Mouse (Mus musculus): Measurements from ENCODE around the gene Rpia. TPM values are rescaled to one million over a fixed set of nuclear protein-coding genes. Genes with fewer than 3 reads are reported as not detected.

The Rpia gene
- total and polyA plus RNA-seq, 3 experiments = 25.8 to 128 (median 41.5) TPM

GRCm38 (mm10) chr6:70784811-70785210 is 7.2 kb downstream of the Rpia start:
- Histone ChIP-seq H3K4me3 (ENCODE audit: low read depth, low read length) (no peak overlapping the region), H3K27me3 (ENCODE audit: insufficient read depth, low read length) (no peaks in the 10 kb centered on the region), H3K9me3 (replicated peaks) (no peaks in the 10 kb centered on the region), H3K36me3 (replicated peaks) (peaks cover 78% of the 10 kb centered on the region), H3K4me1 (ENCODE audit: insufficient read depth, low read depth, low read length) (peaks cover 37% of the 10 kb centered on the region)
- ATAC-seq (ENCODE audit: extremely low read depth, insufficient number of reproducible peaks, low FRiP score, poor library complexity, severe bottlenecking) (no peak), DNase-seq (ENCODE audit: low spot score) (no peak)
- TF ChIP-seq CTCF (IDR thresholded peaks at IDR 0.05; ENCODE audit: low read depth, low read length) (no peak), POLR2AphosphoS5 (IDR thresholded peaks at IDR 0.05; ENCODE audit: insufficient replicate concordance, low read depth, low read length) (no peak), GATA1 (IDR thresholded peaks at IDR 0.05; ENCODE audit: borderline replicate concordance, low read length) (no peak), GATA2 (IDR thresholded peaks at IDR 0.05; ENCODE audit: borderline replicate concordance, low read depth, low read length) (no peak), TAL1 (conservative IDR thresholded peaks at IDR 0.05; ENCODE audit: low read depth, low read length) (no peak)

- Histone ChIP-seq H3K4me3 (ENCODE audit: low read depth, low read length) (no peak overlapping the region), H3K36me3 (replicated peaks) (peaks cover 75% of the 10 kb centered on the region)
These were observed 10.7 kb downstream of the Rpia start for GRCm38 (mm10) chr6:70781336-70781735.

DNA sequence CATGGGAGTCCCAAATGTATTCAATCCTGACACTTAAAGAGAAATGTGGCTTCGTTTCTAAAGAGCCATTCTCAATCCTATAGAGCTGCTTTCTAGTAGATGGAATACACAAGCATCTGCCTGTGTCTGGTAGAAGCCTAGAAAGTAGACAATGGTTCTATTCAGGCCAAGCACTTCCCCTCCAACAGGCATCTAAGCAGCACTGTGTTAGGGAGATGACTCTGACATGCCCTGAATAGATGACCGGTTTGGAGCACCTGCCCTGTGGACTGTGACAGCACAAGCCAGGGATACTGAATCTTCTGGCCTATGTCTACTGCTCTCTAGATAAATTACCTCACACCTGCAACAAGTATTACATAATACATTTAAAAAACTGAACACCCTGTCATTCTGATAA is 17.7 kb downstream of the Rpia start:
- H3K9me3 ChIP-seq (replicated peaks) = no peaks in the 10 kb centered on the region
- peaks cover 84% of the 10 kb centered on the region for H3K36me3 ChIP-seq (replicated peaks)
- ATAC-seq (ENCODE audit: extremely low read depth, insufficient number of reproducible peaks, low FRiP score, poor library complexity, severe bottlenecking) (no peak), DNase-seq (ENCODE audit: low spot score) (no peak)
- no peak for TF ChIP-seq CTCF (IDR thresholded peaks at IDR 0.05; ENCODE audit: low read depth, low read length)
- no peak for TF ChIP-seq GATA2 (IDR thresholded peaks at IDR 0.05; ENCODE audit: borderline replicate concordance, low read depth, low read length)
- TF ChIP-seq POLR2AphosphoS5 (IDR thresholded peaks at IDR 0.05; ENCODE audit: insufficient replicate concordance, low read depth, low read length) = no peak
- TF ChIP-seq GATA1 (IDR thresholded peaks at IDR 0.05; ENCODE audit: borderline replicate concordance, low read length) = no peak
- no peak for TF ChIP-seq TAL1 (conservative IDR thresholded peaks at IDR 0.05; ENCODE audit: low read depth, low read length)
- no peak overlapping the region for H3K4me3 ChIP-seq (ENCODE audit: low read depth, low read length)
- peaks cover 23% of the 10 kb centered on the region for H3K4me1 ChIP-seq (ENCODE audit: insufficient read depth, low read depth, low read length)
- no peaks in the 10 kb centered on the region for H3K27me3 ChIP-seq (ENCODE audit: insufficient read depth, low read length)

More at GRCm38 (mm10) chr6:70781336-70781735, 10.7 kb downstream of the Rpia start:
- H3K4me1 ChIP-seq (ENCODE audit: insufficient read depth, low read depth, low read length) = peaks cover 16% of the 10 kb centered on the region
- no peak for TF ChIP-seq TAL1 (conservative IDR thresholded peaks at IDR 0.05; ENCODE audit: low read depth, low read length)
- H3K9me3 ChIP-seq (replicated peaks) = no peaks in the 10 kb centered on the region
- ATAC-seq (ENCODE audit: extremely low read depth, insufficient number of reproducible peaks, low FRiP score, poor library complexity, severe bottlenecking) (no peak), DNase-seq (ENCODE audit: low spot score) (no peak)
- no peaks in the 10 kb centered on the region for H3K27me3 ChIP-seq (ENCODE audit: insufficient read depth, low read length)

GRCm38 (mm10) chr6:70773769-70774168 is 18.3 kb downstream of the Rpia start:
- no peaks in the 10 kb centered on the region for H3K27me3 ChIP-seq (ENCODE audit: insufficient read depth, low read length)
- DNase-seq (ENCODE audit: low spot score) (no peak), ATAC-seq (ENCODE audit: extremely low read depth, insufficient number of reproducible peaks, low FRiP score, poor library complexity, severe bottlenecking) (peak; percentile 46; the same call in 1 of the 2 replicates)
- no peak for TF ChIP-seq TAL1 (conservative IDR thresholded peaks at IDR 0.05; ENCODE audit: low read depth, low read length)
- no peak for TF ChIP-seq CTCF (IDR thresholded peaks at IDR 0.05; ENCODE audit: low read depth, low read length)
- no peak for TF ChIP-seq POLR2AphosphoS5 (IDR thresholded peaks at IDR 0.05; ENCODE audit: insufficient replicate concordance, low read depth, low read length)
- TF ChIP-seq GATA1 (IDR thresholded peaks at IDR 0.05; ENCODE audit: borderline replicate concordance, low read length) = no peak
- TF ChIP-seq GATA2 (IDR thresholded peaks at IDR 0.05; ENCODE audit: borderline replicate concordance, low read depth, low read length) = no peak
- no peaks in the 10 kb centered on the region for H3K9me3 ChIP-seq (replicated peaks)
- H3K4me1 ChIP-seq (ENCODE audit: insufficient read depth, low read depth, low read length) = peaks cover 25% of the 10 kb centered on the region
- H3K4me3 ChIP-seq (ENCODE audit: low read depth, low read length) = no peak overlapping the region
- H3K36me3 ChIP-seq (replicated peaks) = peaks cover 88% of the 10 kb centered on the region

DNA sequence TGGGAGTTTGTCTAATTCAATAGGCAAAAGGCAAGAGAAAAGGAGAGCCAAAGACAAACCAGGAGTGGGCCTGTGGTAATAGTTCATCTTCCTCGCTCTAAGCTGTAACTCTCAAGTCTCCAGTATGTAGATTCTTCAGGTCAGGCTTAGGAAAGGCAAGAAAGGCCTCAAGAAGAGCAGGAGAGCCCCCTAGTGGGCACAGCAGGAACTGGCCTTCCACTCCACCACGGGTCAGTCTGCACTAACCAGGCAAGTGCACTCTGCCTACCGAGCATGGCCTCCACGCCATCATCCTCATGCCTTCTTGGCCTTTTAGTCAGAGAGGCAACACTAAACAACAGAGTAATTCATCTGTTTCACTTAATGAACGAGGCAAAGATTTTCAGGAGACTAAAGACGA is 23.3 kb downstream of the Rpia start:
- peak; percentile 99 for TF ChIP-seq CTCF (IDR thresholded peaks at IDR 0.05; ENCODE audit: low read depth, low read length)
- TF ChIP-seq TAL1 (conservative IDR thresholded peaks at IDR 0.05; ENCODE audit: low read depth, low read length) = no peak
- Histone ChIP-seq H3K9me3 (replicated peaks) (no peaks in the 10 kb centered on the region), H3K4me1 (ENCODE audit: insufficient read depth, low read depth, low read length) (peaks cover 8% of the 10 kb centered on the region), H3K4me3 (ENCODE audit: low read depth, low read length) (no peak overlapping the region), H3K27me3 (ENCODE audit: insufficient read depth, low read length) (no peaks in the 10 kb centered on the region), H3K36me3 (replicated peaks) (peaks cover 86% of the 10 kb centered on the region)
- ATAC-seq (ENCODE audit: extremely low read depth, insufficient number of reproducible peaks, low FRiP score, poor library complexity, severe bottlenecking) (peak; percentile 84), DNase-seq (ENCODE audit: low spot score) (peak; percentile 40)

GRCm38 (mm10) chr6:70765076-70765475 is 27.0 kb downstream of the Rpia start:
- H3K4me1 ChIP-seq (ENCODE audit: insufficient read depth, low read depth, low read length) = peaks cover 5% of the 10 kb centered on the region
- H3K36me3 ChIP-seq (replicated peaks) = peaks cover 51% of the 10 kb centered on the region
- ATAC-seq (ENCODE audit: extremely low read depth, insufficient number of reproducible peaks, low FRiP score, poor library complexity, severe bottlenecking) (no peak), DNase-seq (ENCODE audit: low spot score) (no peak)
- TF ChIP-seq GATA1 (IDR thresholded peaks at IDR 0.05; ENCODE audit: borderline replicate concordance, low read length) = no peak
- TF ChIP-seq TAL1 (conservative IDR thresholded peaks at IDR 0.05; ENCODE audit: low read depth, low read length) = no peak
- TF ChIP-seq GATA2 (IDR thresholded peaks at IDR 0.05; ENCODE audit: borderline replicate concordance, low read depth, low read length) = no peak
- TF ChIP-seq POLR2AphosphoS5 (IDR thresholded peaks at IDR 0.05; ENCODE audit: insufficient replicate concordance, low read depth, low read length) = no peak
- TF ChIP-seq CTCF (IDR thresholded peaks at IDR 0.05; ENCODE audit: low read depth, low read length) = no peak
- no peak overlapping the region for H3K4me3 ChIP-seq (ENCODE audit: low read depth, low read length)
- no peaks in the 10 kb centered on the region for H3K9me3 ChIP-seq (replicated peaks)
- H3K27me3 ChIP-seq (ENCODE audit: insufficient read depth, low read length) = no peaks in the 10 kb centered on the region

DNA sequence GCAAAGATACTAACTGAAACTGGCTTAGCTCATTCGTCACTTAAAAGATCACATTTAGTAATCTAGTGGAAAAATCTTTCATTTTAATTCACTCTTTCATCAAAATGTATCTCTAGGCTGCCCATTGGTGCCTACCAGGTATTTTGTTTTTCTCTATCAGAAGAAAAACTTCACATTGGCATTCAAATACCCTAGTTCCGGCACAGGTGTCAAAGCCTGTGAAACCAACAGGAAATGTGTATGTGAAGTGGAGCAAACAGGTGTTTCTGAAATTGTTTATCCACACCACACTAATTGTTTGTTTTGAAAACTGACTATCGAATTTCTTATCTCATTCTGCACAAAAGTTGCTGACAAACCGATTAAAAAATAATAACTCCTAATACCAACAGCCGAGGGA is 27.5 kb downstream of the Rpia start:
- DNase-seq (ENCODE audit: low spot score) = no peak
- Histone ChIP-seq H3K4me1 (ENCODE audit: insufficient read depth, low read depth, low read length) (peaks cover 5% of the 10 kb centered on the region), H3K27me3 (ENCODE audit: insufficient read depth, low read length) (no peaks in the 10 kb centered on the region), H3K9me3 (replicated peaks) (no peaks in the 10 kb centered on the region), H3K4me3 (ENCODE audit: low read depth, low read length) (no peak overlapping the region), H3K36me3 (replicated peaks) (peaks cover 45% of the 10 kb centered on the region)
- no peak for TF ChIP-seq TAL1 (conservative IDR thresholded peaks at IDR 0.05; ENCODE audit: low read depth, low read length)
- TF ChIP-seq GATA2 (IDR thresholded peaks at IDR 0.05; ENCODE audit: borderline replicate concordance, low read depth, low read length) = no peak
- TF ChIP-seq CTCF (IDR thresholded peaks at IDR 0.05; ENCODE audit: low read depth, low read length) = no peak
- TF ChIP-seq GATA1 (IDR thresholded peaks at IDR 0.05; ENCODE audit: borderline replicate concordance, low read length) = no peak
- no peak for TF ChIP-seq POLR2AphosphoS5 (IDR thresholded peaks at IDR 0.05; ENCODE audit: insufficient replicate concordance, low read depth, low read length)
- ATAC-seq (ENCODE audit: extremely low read depth, insufficient number of reproducible peaks, low FRiP score, poor library complexity, severe bottlenecking) = no peak
